Mouse (Mus musculus) stomach, postnatal 0 days (tissue): ENCODE measurements around the gene Akap5.
A peak's percentile ranks its signal among the peaks of the same experiment; 100 is the strongest.

Source experiments
- CTCF ChIP-seq: IDR thresholded peaks from 2 replicates; pipeline ENCODE4 v1.5.1; 2016; ENCODE audit warnings: antibody characterized with exemption, low read depth, mild to moderate bottlenecking, moderate library complexity
- EP300 ChIP-seq: optimal IDR thresholded peaks from 2 replicates; pipeline ENCODE3; 2016; ENCODE audit warnings: antibody characterized with exemption

DNA sequence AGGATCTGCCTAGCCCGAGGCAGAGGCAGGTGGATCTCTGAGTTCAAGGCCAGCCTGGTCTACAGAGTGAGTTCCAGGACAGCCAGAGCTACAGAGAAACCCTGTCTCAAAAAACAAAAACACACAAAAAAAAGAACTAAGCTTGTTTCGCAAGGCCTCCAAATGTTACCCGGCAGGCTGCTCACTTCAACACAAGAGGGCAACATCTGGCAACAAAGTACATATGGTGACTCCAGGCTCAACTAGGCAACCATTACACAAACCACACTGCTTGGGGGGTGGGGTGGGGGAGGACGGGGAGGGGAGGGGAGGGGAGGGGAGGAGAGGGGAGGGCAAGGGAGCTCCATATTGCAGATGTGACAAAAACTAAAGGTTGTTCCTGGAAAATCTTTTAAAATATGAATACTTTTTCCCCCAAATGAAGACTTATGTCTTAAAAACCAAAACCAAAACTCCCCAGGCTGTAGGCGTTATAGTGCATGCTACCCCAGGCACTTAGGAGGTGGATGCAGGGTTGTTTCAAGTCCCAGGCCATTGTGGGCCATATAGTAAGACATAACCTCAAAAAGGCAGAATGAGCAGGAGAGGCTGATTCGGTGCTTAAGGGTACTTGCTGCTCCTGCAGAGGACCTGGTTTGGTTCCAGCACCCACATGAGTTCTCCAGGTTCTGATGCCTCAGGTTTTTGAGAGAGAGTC lies 21.2 kb downstream of the Akap5 start:
- TF ChIP-seq CTCF (peak; percentile 71), EP300 (no peak)
